In the genomic region with DNA sequence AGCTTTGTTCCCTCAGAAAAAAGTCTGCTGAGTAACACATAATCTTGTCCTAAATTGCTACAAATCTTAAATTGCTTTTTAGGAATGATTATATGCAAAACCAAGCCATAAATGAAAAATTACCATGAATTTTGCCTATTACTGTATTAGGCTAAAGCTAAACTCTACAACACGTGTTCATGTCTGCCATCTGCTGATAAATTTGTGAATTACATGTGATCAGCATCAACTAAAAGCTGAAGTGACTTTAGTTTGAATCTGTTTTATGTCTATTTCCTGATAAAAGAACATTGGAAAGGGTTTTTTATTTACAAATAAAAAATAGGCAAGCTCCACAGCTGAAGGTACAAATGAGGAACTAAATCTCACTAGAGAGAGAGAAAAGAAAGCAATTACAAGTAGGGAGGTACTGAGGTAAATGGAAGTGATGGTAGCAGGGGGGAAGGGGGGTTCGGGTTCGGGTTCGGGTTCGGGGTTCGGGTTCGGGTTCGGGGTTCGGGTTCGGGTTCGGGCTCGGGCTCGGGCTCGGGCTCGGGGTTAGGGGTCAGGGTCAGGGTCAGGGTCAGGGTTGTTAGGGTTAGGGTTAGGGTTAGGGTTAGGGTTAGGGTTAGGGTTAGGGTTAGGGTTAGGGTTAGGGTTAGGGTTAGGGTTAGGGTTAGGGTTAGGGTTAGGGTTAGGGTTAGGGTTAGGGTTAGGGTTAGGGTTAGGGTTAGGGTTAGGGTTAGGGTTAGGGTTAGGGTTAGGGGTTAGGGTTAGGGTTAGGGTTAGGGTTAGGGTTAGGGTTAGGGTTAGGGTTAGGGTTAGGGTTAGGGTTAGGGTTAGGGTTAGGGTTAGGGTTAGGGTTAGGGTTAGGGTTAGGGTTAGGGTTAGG, we compare ENCODE assay signal across 7 mouse cellular contexts.
DNase-seq lines count a peak whose midpoint lies in the region; ATAC-seq lines count a peak whose summit lies in the region.
"Not testable (repeated sequence)": the region's sequence is repeated elsewhere in the genome, so short reads cannot be mapped to it uniquely, and the experiment has no call there.

No protein-coding gene starts in this region.

- intact Hi-C loops in left cerebral cortex, postnatal 25 days (cut with DNase I): not testable (repeated sequence)

- DNase-seq in ZHBTc4 (ENCODE audit: low read depth, low spot score): peak; percentile 14
- DNase-seq in gastrocnemius, postnatal 4 days (ENCODE audit: low spot score in 2 of 2): peak; percentile 9 to 36
- peak; percentile 41 for DNase-seq in kidney, adult 18-20 months
- peak; percentile 48 to 72 for DNase-seq in left cerebral cortex, postnatal 25 days (ENCODE audit: low spot score in 2 of 2)
- DNase-seq in spleen, postnatal 10 days (ENCODE audit: low spot score in 2 of 2): peak; percentile 67 to 100

- H3K4me2 ChIP-seq in midbrain, embryonic 15.5 days: not testable (repeated sequence)

- not testable (repeated sequence) for H3K9me3 ChIP-seq in midbrain, embryonic 15.5 days

- H3K27ac ChIP-seq in midbrain, embryonic 15.5 days: not testable (repeated sequence)

- H3K9ac ChIP-seq in midbrain, embryonic 15.5 days: not testable (repeated sequence)

- H3K4me3 ChIP-seq in midbrain, embryonic 15.5 days: not testable (repeated sequence)

- not testable (repeated sequence) for H3K27me3 ChIP-seq in midbrain, embryonic 15.5 days (replicated peaks)

- H3K36me3 ChIP-seq in midbrain, embryonic 15.5 days (replicated peaks): not testable (repeated sequence)

- WGBS in midbrain, embryonic 15.5 days: 86% methylated on average over 15 of the region's 15 CpGs

- H3K4me1 ChIP-seq in midbrain, embryonic 15.5 days: not testable (repeated sequence)

- ATAC-seq in common myeloid progenitor, adult 5-6 weeks (replicated peaks; ENCODE audit: low read depth, poor library complexity, severe bottlenecking): peak; percentile 97
- ATAC-seq in midbrain, embryonic 15.5 days (replicated peaks): 0 out of 2 replicates have a peak, but pooled peaks have one; percentile 37

Comparison
In these comparisons a context has a peak if more than half of its experiments do, and no peak if none do; other contexts are left out.
1. DNase-seq: peak in every context shown above with its lines; median percentile 84 in spleen, postnatal 10 days; 60 in left cerebral cortex, postnatal 25 days; 41 in kidney, adult 18-20 months; 22 in gastrocnemius, postnatal 4 days; 14 in ZHBTc4.